Mouse (Mus musculus) neutrophil, adult 5-6 weeks (primary cell): ENCODE data around the gene Tmem138. TPM values are rescaled to one million over a fixed set of nuclear protein-coding genes. Genes with fewer than 3 reads are reported as not detected.
"Not testable (repeated sequence)": the region's sequence is repeated elsewhere in the genome, so short reads cannot be mapped to it uniquely, and the experiment has no call there.

Experiments used
- ATAC-seq: fragments of 151-379, 151-347 bp; 2 replicates; pipeline ENCODE4 v1.8.0; 2017; ENCODE audit warnings: mild to moderate bottlenecking, moderate TSS enrichment; ENCODE audit not compliant: insufficient number of reproducible peaks, poor library complexity, low FRiP score, severe bottlenecking; ENCODE audit errors: extremely low read depth
- total RNA-seq: library from RNA; stranded (forward); fragments of 200-1000 nt; gene quantifications from 2 replicates; pipeline ENCODE4 v1.2.3, GENCODE M21; 2017

The Tmem138 gene
- total RNA-seq, 1 experiment from 2014 or later: 5.4 TPM

GRCm38 (mm10) chr19:10581984-10582383 lies 4.8 kb upstream of the Tmem138 start:
- peak; percentile 33; the same call in 1 of the 2 replicates for ATAC-seq

- ATAC-seq: peak; percentile 48
Observed at GRCm38 (mm10) chr19:10580761-10581160, 3.6 kb upstream of the Tmem138 start.

- ATAC-seq: no peak
Observed at GRCm38 (mm10) chr19:10580102-10580501, 2.9 kb upstream of the Tmem138 start.

- ATAC-seq: no peak
Observed at GRCm38 (mm10) chr19:10569627-10570026, 7.5 kb downstream of the Tmem138 start.

GRCm38 (mm10) chr19:10565217-10565616 lies 11.9 kb downstream of the Tmem138 start:
- ATAC-seq: no peak

- no peak for ATAC-seq
Observed at GRCm38 (mm10) chr19:10564278-10564677, 12.9 kb downstream of the Tmem138 start.

- no peak for ATAC-seq
Observed at GRCm38 (mm10) chr19:10562351-10562750, 14.8 kb downstream of the Tmem138 start.

- ATAC-seq: no peak
Observed at GRCm38 (mm10) chr19:10561558-10562314, 15.4 kb downstream of the Tmem138 start.

- no peak for ATAC-seq
Observed at GRCm38 (mm10) chr19:10560108-10560507, 17.1 kb downstream of the Tmem138 start.

GRCm38 (mm10) chr19:10557837-10558375 lies 19.3 kb downstream of the Tmem138 start:
- ATAC-seq: not testable (repeated sequence)

GRCm38 (mm10) chr19:10557430-10557829 lies 19.7 kb downstream of the Tmem138 start:
- no peak for ATAC-seq

GRCm38 (mm10) chr19:10557001-10557400 lies 20.2 kb downstream of the Tmem138 start:
- ATAC-seq: no peak

GRCm38 (mm10) chr19:10555624-10556510 lies 21.3 kb downstream of the Tmem138 start, which contains the start of gene Tmem216:
Gene Tmem216 (minus strand): TSS chr19:10556238.
- peak; percentile 88 for ATAC-seq

- ATAC-seq: no peak
Observed at GRCm38 (mm10) chr19:10539454-10539853, 37.7 kb downstream of the Tmem138 start.

- no peak for ATAC-seq
Observed at GRCm38 (mm10) chr19:10530082-10530481, 47.1 kb downstream of the Tmem138 start.

- ATAC-seq: peak; percentile 35; the same call in 1 of the 2 replicates
Observed at GRCm38 (mm10) chr19:10525910-10526309, 51.3 kb downstream of the Tmem138 start, which contains the start of gene Sdhaf2. Gene Sdhaf2 (minus strand): TSS chr19:10526142.

- peak; percentile 85 for ATAC-seq
Observed at GRCm38 (mm10) chr19:10525106-10525901, 51.9 kb downstream of the Tmem138 start, which contains the start of gene Cpsf7. Gene Cpsf7 (plus strand): TSS chr19:10525266.

- ATAC-seq: no peak
Observed at GRCm38 (mm10) chr19:10524784-10525105, 52.4 kb downstream of the Tmem138 start.
